Mouse (Mus musculus): ENCODE data around the gene Atp5k.

The Atp5k gene

GRCm38 (mm10) chr5:108433804-108434587, at the start of gene Atp5k:
Atp5k (minus strand) TSS chr5:108434448.
- DNase-seq: peak; percentile 95

- DNase-seq: no peak
Observed at GRCm38 (mm10) chr5:108483006-108483405, 48.8 kb upstream of the Atp5k start.

GRCm38 (mm10) chr5:108475977-108476376, 41.7 kb upstream of the Atp5k start:
- DNase-seq: no peak

- peak; percentile 14 for DNase-seq
Observed at GRCm38 (mm10) chr5:108473737-108474136, 39.5 kb upstream of the Atp5k start.

GRCm38 (mm10) chr5:108469617-108470016, 35.4 kb upstream of the Atp5k start:
- no peak for DNase-seq

GRCm38 (mm10) chr5:108466647-108467046, 32.4 kb upstream of the Atp5k start:
- DNase-seq: no peak

- DNase-seq: no peak
Observed at GRCm38 (mm10) chr5:108465131-108465891, 31.1 kb upstream of the Atp5k start.

GRCm38 (mm10) chr5:108462446-108462845, 28.2 kb upstream of the Atp5k start:
- DNase-seq: no peak

GRCm38 (mm10) chr5:108461082-108462065, 27.1 kb upstream of the Atp5k start, which contains the start of gene Pcgf3:
Pcgf3 (plus strand) TSS chr5:108461232.
- DNase-seq: peak; percentile 99

GRCm38 (mm10) chr5:108460461-108460860, 26.2 kb upstream of the Atp5k start:
- DNase-seq: no peak

GRCm38 (mm10) chr5:108458706-108459105, 24.5 kb upstream of the Atp5k start:
- no peak for DNase-seq

- DNase-seq: no peak
Observed at GRCm38 (mm10) chr5:108454094-108454493, 19.8 kb upstream of the Atp5k start.

- no peak for DNase-seq
Observed at GRCm38 (mm10) chr5:108452422-108452821, 18.2 kb upstream of the Atp5k start.

GRCm38 (mm10) chr5:108451611-108452010, 17.4 kb upstream of the Atp5k start:
- no peak for DNase-seq

GRCm38 (mm10) chr5:108450837-108451540, 16.7 kb upstream of the Atp5k start:
- no peak for DNase-seq

GRCm38 (mm10) chr5:108448785-108449668, 14.8 kb upstream of the Atp5k start, which contains the start of gene Mfsd7a:
Mfsd7a (minus strand) TSS chr5:108448891.
- DNase-seq: peak; percentile 90

GRCm38 (mm10) chr5:108447857-108448256, 13.6 kb upstream of the Atp5k start:
- DNase-seq: no peak

GRCm38 (mm10) chr5:108446973-108447372, 12.7 kb upstream of the Atp5k start:
- DNase-seq: peak; percentile 23

- no peak for DNase-seq
Observed at GRCm38 (mm10) chr5:108436101-108436500, 1.9 kb upstream of the Atp5k start.

- no peak for DNase-seq
Observed at GRCm38 (mm10) chr5:108431196-108431595, 3.1 kb downstream of the Atp5k start.

GRCm38 (mm10) chr5:108427186-108427585, 7.1 kb downstream of the Atp5k start:
- DNase-seq: peak; percentile 71
